15 mouse cellular contexts compared by ENCODE assay signal in the genomic region with DNA sequence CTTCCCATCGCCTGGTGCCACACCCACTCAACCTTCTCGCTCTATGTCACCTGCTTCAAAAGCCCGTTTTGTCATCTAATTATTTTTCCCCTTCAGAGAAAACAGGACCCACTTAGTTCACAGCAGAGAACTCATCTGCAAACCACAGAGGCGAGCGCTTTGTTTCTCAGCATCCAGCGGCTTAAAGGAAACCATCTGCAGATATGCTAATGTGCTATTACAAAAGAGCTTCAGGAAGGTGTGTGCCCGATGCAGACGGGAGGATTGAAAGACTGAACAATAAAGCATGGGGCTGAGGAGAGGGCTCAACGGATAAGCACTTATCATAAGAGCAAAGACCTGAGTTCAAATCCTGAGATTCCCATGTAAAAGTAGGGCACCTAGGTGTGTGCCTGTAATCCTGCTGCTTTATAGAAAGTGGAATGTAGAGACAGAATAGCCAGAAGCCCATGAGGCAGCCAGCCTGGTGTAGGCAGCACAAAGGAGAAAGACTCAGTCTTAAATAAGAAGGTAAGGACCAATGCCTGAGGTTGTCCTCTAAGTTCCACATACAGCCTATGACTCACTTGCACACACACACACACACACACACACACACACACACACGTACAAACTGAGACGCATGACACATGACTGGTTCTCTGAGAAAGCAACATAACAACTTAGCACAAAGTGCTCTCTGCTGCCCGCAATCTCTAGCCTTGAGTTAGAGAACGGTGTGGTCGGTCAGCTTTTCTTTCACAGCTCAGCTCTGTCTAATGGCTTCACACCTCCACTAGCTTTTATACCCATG.
A peak's percentile ranks its signal among the peaks of the same experiment; 100 is the strongest.
DNase-seq lines count a peak whose midpoint lies in the region; ATAC-seq and TF ChIP-seq lines count a peak whose summit lies in the region.
"Had no signal": no experiment of that assay in that cellular context is flagged by ENCODE, and none has a peak within 500 bp of the region (broad histone marks: within the 10 kb centered on the region; RNA-seq: fewer than 3 reads in every experiment).

No protein-coding gene starts in this region.

- H3K4me3 ChIP-seq in embryonic fibroblast, embryonic 13.5 days (ENCODE audit: insufficient read depth, low read length): no peak overlapping the region
- H3K4me3 ChIP-seq in thymus, adult 2 months (ENCODE audit: control insufficient read depth, insufficient read depth, low read length): no peak overlapping the region
- H3K4me3 ChIP-seq: heart, embryonic 12.5 days; limb, embryonic 15.5 days; lung, embryonic 15.5 days; midbrain, embryonic 12.5 days; neural tube, embryonic 15.5 days had no signal

- H3K4me1 ChIP-seq in embryonic fibroblast, embryonic 13.5 days (ENCODE audit: control insufficient read depth, insufficient read depth, low read length): peaks cover 11% of the 10 kb centered on the region
- peaks cover 18% of the 10 kb centered on the region for H3K4me1 ChIP-seq in thymus, adult 2 months (replicated peaks; ENCODE audit: control insufficient read depth, insufficient read depth, low read length)
- H3K4me1 ChIP-seq: heart, embryonic 12.5 days; midbrain, embryonic 12.5 days; neural tube, embryonic 15.5 days had no signal

- no peaks in the 10 kb centered on the region for H3K27me3 ChIP-seq in thymus, adult 2 months (ENCODE audit: control insufficient read depth, insufficient read depth, low read length)
- H3K27me3 ChIP-seq: CH12.LX; heart, embryonic 12.5 days; limb, embryonic 15.5 days; lung, embryonic 15.5 days; midbrain, embryonic 12.5 days; neural tube, embryonic 15.5 days had no signal

- peak; percentile 35 to 37 for DNase-seq in adrenal gland, postnatal 36 days
- DNase-seq in adrenal gland, adult 8-10 months: no peak
- peak; percentile 35 for DNase-seq in thymus, adult 2 months
- DNase-seq in layer of hippocampus, postnatal 14 days (ENCODE audit: low spot score in 2 of 2): no peak
- no peak for DNase-seq in layer of hippocampus, adult 9-10 months (ENCODE audit: low spot score)
- DNase-seq in urinary bladder, postnatal 36 days (ENCODE audit: low spot score in 2 of 2): no peak
- DNase-seq: kidney, adult 8-10 months had no signal

- WGBS in thymus, adult 2 months: 31% methylated on average over 14 of the region's 14 CpGs

- H3K36me3 ChIP-seq in thymus, adult 2 months (ENCODE audit: control insufficient read depth, insufficient read depth, low read length): no peaks in the 10 kb centered on the region
- H3K36me3 ChIP-seq: heart, embryonic 12.5 days; limb, embryonic 15.5 days; lung, embryonic 15.5 days; midbrain, embryonic 12.5 days; neural tube, embryonic 15.5 days had no signal

- TF ChIP-seq POLR2A in embryonic fibroblast, embryonic 13.5 days (IDR thresholded peaks at IDR 0.05; ENCODE audit: low read depth, low read length): no peak
- TF ChIP-seq POLR2A in thymus, adult 2 months (IDR thresholded peaks at IDR 0.05; ENCODE audit: control insufficient read depth, extremely low read depth, insufficient read depth, low read length, poor library complexity): no peak

- ATAC-seq in CD4-positive, CD25-positive, alpha-beta regulatory T cell, adult 4 months: peak; percentile 88

- no peak for TF ChIP-seq CTCF in embryonic fibroblast, embryonic 13.5 days (IDR thresholded peaks at IDR 0.05; ENCODE audit: borderline replicate concordance, insufficient read depth, low read length)
- no peak for TF ChIP-seq CTCF in thymus, adult 2 months (IDR thresholded peaks at IDR 0.05; ENCODE audit: borderline replicate concordance, control insufficient read depth, extremely low read depth, insufficient read depth, low read length, poor library complexity)

- 0 out of 2 replicates have a peak overlapping the region, but pooled peaks have one; percentile 24 for H3K27ac ChIP-seq in embryonic fibroblast, embryonic 13.5 days (ENCODE audit: insufficient read depth, low read length)
- H3K27ac ChIP-seq in thymus, adult 2 months (ENCODE audit: control insufficient read depth, insufficient read depth, low read length): no peak overlapping the region
- H3K27ac ChIP-seq: limb, embryonic 15.5 days; lung, embryonic 15.5 days; midbrain, embryonic 12.5 days; neural tube, embryonic 15.5 days had no signal

Comparison
In these comparisons a context has a peak if more than half of its experiments do, and no peak if none do; other contexts are left out.
1. DNase-seq: peak in adrenal gland, postnatal 36 days (2 of 2) and thymus, adult 2 months (single experiment); none in adrenal gland, adult 8-10 months (single experiment), layer of hippocampus, postnatal 14 days (0 of 2), layer of hippocampus, adult 9-10 months (single experiment) and urinary bladder, postnatal 36 days (0 of 2).